Mouse (Mus musculus) lung, adult 2 months (tissue): ENCODE measurements around the gene Krt39.

ENCODE experiments used
- CTCF ChIP-seq: fragments of 200-500 bp; IDR thresholded peaks from 2 replicates; pipeline ENCODE4 v1.5.1; 2011; ENCODE audit warnings: mild to moderate bottlenecking, low read length, control low read depth; ENCODE audit not compliant: insufficient read depth
- POLR2A ChIP-seq: fragments of 200-500 bp; IDR thresholded peaks from 2 replicates; pipeline ENCODE4 v1.6.1; 2011; ENCODE audit warnings: low read depth, mild to moderate bottlenecking, control low read depth, low read length, borderline replicate concordance; ENCODE audit errors: extremely low read depth

DNA sequence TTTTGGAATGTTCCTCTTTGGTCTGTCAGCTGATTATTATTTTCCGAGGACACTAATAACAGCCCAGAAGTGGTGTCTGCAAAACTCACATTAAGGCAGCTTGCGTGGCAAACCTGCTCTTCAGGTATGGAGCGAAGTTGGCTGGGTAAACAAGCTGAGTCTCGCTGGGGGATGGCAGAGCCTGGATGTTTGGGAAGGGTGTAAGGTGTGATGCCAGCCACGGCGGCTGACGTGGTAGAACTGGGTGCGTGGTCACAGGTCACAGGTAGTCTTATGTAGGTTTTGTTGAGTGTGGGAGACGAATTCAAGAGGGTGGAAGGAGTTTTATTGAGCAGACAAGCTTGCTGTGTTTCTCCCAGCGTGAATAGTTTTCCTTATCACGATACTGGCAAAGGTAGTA, 52.6 kb downstream of the Krt39 start:
- no peak for TF ChIP-seq CTCF
- TF ChIP-seq POLR2A = no peak
